Mouse (Mus musculus) limb, embryonic 10.5 days (tissue): Measurements from ENCODE around the gene Ltk. TPM values are rescaled to one million over a fixed set of nuclear protein-coding genes. Genes with fewer than 3 reads are reported as not detected.

Experiments used
- DNase-seq: peaks from one replicate; pipeline ENCODE4 v3.0.0-alpha.2; 2017; ENCODE audit warnings: low spot score
- H3K27ac ChIP-seq: fragments of 300-500 bp; sonication (generic); 2 replicates; pipeline ENCODE4 v1.5.1; 2016; ENCODE audit warnings: mild to moderate bottlenecking
- H3K27me3 ChIP-seq: fragments of 300-500 bp; sonication (generic); 2 replicates; pipeline ENCODE4 v1.6.1; 2016; ENCODE audit warnings: low read depth, mild to moderate bottlenecking; ENCODE audit not compliant: poor library complexity, severe bottlenecking
- H3K36me3 ChIP-seq: fragments of 300-500 bp; sonication (generic); 2 replicates; pipeline ENCODE4 v1.6.1; 2016; ENCODE audit warnings: mild to moderate bottlenecking, moderate library complexity
- H3K4me1 ChIP-seq: fragments of 300-500 bp; sonication (generic); 2 replicates; pipeline ENCODE4 v1.6.1; 2016
- H3K4me3 ChIP-seq: fragments of 300-500 bp; sonication (generic); 2 replicates; pipeline ENCODE4 v1.5.1; 2016; ENCODE audit warnings: mild to moderate bottlenecking, moderate library complexity
- H3K9me3 ChIP-seq: fragments of 300-500 bp; sonication (generic); replicated peaks from 2 replicates; pipeline ENCODE4 v1.6.1; 2016; ENCODE audit warnings: mild to moderate bottlenecking
- WGBS: fragments of 180-500 bp; shearing (Covaris S2); methylation state at CpG from one replicate; pipeline ENCODE4 v1.1.7; 2016; 5-methylcytosine and 5-hydroxymethylcytosine counted together
- polyA plus RNA-seq: library from polyadenylated mRNA; unstranded; fragments of >200 nt; fragmentation: Nextera tagmentation; extraction: Ambion mirVana; gene quantifications from 2 replicates; pipeline ENCODE4 v1.2.1, GENCODE M21; 2016

Gene Ltk
- polyA plus RNA-seq, 1 experiment from 2014 or later = not detected

- H3K27ac ChIP-seq = no peak overlapping the region
- DNase-seq = no peak
- H3K27me3 ChIP-seq = peaks cover 88% of the 10 kb centered on the region
- H3K9me3 ChIP-seq = no peaks in the 10 kb centered on the region
- 4% methylated on average over 1 of the region's 1 CpGs for WGBS
- peaks cover 43% of the 10 kb centered on the region for H3K4me1 ChIP-seq
- no peak overlapping the region for H3K4me3 ChIP-seq
- H3K36me3 ChIP-seq = no peaks in the 10 kb centered on the region
These were observed 14.9 kb downstream of the Ltk start for GRCm38 (mm10) chr2:119745281-119745680.

GRCm38 (mm10) chr2:119744163-119745111 is 15.8 kb downstream of the Ltk start:
- Histone ChIP-seq H3K4me1 (peaks cover 43% of the 10 kb centered on the region), H3K4me3 (peak overlapping the region; percentile 39), H3K27me3 (peaks cover 88% of the 10 kb centered on the region), H3K27ac (no peak overlapping the region), H3K9me3 (no peaks in the 10 kb centered on the region), H3K36me3 (no peaks in the 10 kb centered on the region)
- 2% methylated on average over 46 of the region's 46 CpGs for WGBS
- peak; percentile 64 for DNase-seq

GRCm38 (mm10) chr2:119743808-119744162 is 16.4 kb downstream of the Ltk start:
- Histone ChIP-seq H3K36me3 (no peaks in the 10 kb centered on the region), H3K9me3 (no peaks in the 10 kb centered on the region), H3K4me1 (peaks cover 43% of the 10 kb centered on the region), H3K4me3 (peak overlapping the region; percentile 39), H3K27ac (no peak overlapping the region), H3K27me3 (peaks cover 88% of the 10 kb centered on the region)
- DNase-seq = peak; percentile 39
- WGBS = 5% methylated on average over 22 of the region's 22 CpGs

GRCm38 (mm10) chr2:119743176-119743807 is 16.9 kb downstream of the Ltk start:
- 7% methylated on average over 31 of the region's 31 CpGs for WGBS
- Histone ChIP-seq H3K4me3 (peak overlapping the region; percentile 71), H3K4me1 (peaks cover 43% of the 10 kb centered on the region), H3K9me3 (no peaks in the 10 kb centered on the region), H3K36me3 (no peaks in the 10 kb centered on the region), H3K27me3 (peaks cover 90% of the 10 kb centered on the region), H3K27ac (0 out of 2 replicates have a peak overlapping the region, but pooled peaks have one; percentile 93)
- DNase-seq = no peak

- DNase-seq = peak; percentile 76
- peaks cover 43% of the 10 kb centered on the region for H3K4me1 ChIP-seq
- H3K4me3 ChIP-seq = peak overlapping the region; percentile 71
- peaks cover 90% of the 10 kb centered on the region for H3K27me3 ChIP-seq
- H3K27ac ChIP-seq = peak overlapping the region; percentile 93
- H3K36me3 ChIP-seq = no peaks in the 10 kb centered on the region
- WGBS = under 1% methylated on average over 70 of the region's 70 CpGs
- no peaks in the 10 kb centered on the region for H3K9me3 ChIP-seq
These were observed 17.6 kb downstream of the Ltk start for GRCm38 (mm10) chr2:119742461-119743175.

GRCm38 (mm10) chr2:119741581-119742411 is 18.4 kb downstream of the Ltk start, which contains the start of gene Itpka:
Itpka (plus strand) TSS chr2:119742337.
- peak; percentile 90 for DNase-seq
- Histone ChIP-seq H3K4me1 (peaks cover 43% of the 10 kb centered on the region), H3K27ac (peak within 1 kb of the TSS; percentile 93), H3K27me3 (peaks cover 90% of the 10 kb centered on the region), H3K9me3 (no peaks in the 10 kb centered on the region), H3K36me3 (no peaks in the 10 kb centered on the region), H3K4me3 (peak within 1 kb of the TSS; percentile 71)
- 2% methylated on average over 53 of the region's 53 CpGs for WGBS

- no peak overlapping the region for H3K27ac ChIP-seq
- DNase-seq = no peak
- peaks cover 43% of the 10 kb centered on the region for H3K4me1 ChIP-seq
These were observed 19.7 kb downstream of the Ltk start for GRCm38 (mm10) chr2:119740567-119740966.

GRCm38 (mm10) chr2:119737124-119737523 is 23.1 kb downstream of the Ltk start:
- H3K4me1 ChIP-seq = peaks cover 15% of the 10 kb centered on the region
- H3K9me3 ChIP-seq = no peaks in the 10 kb centered on the region
- no peak overlapping the region for H3K27ac ChIP-seq
- WGBS = 20% methylated on average over 12 of the region's 12 CpGs
- H3K27me3 ChIP-seq = peaks cover 54% of the 10 kb centered on the region
- no peak overlapping the region for H3K4me3 ChIP-seq
- H3K36me3 ChIP-seq = peaks cover 38% of the 10 kb centered on the region
- DNase-seq = no peak

More at GRCm38 (mm10) chr2:119740567-119740966, 19.7 kb downstream of the Ltk start:
- WGBS = 22% methylated on average over 2 of the region's 2 CpGs
- Histone ChIP-seq H3K4me3 (no peak overlapping the region), H3K9me3 (no peaks in the 10 kb centered on the region), H3K27me3 (peaks cover 88% of the 10 kb centered on the region), H3K36me3 (peaks cover 3% of the 10 kb centered on the region)

GRCm38 (mm10) chr2:119730735-119731134 is 29.5 kb downstream of the Ltk start:
- DNase-seq = no peak
- H3K4me1 ChIP-seq = no peaks in the 10 kb centered on the region
- H3K27me3 ChIP-seq = peaks cover 3% of the 10 kb centered on the region
- WGBS = 92% methylated on average over 4 of the region's 4 CpGs
- H3K36me3 ChIP-seq = peaks cover 100% of the 10 kb centered on the region
- H3K4me3 ChIP-seq = no peak overlapping the region
- no peak overlapping the region for H3K27ac ChIP-seq
- no peaks in the 10 kb centered on the region for H3K9me3 ChIP-seq

GRCm38 (mm10) chr2:119727762-119728416 is 32.3 kb downstream of the Ltk start:
- Histone ChIP-seq H3K36me3 (peaks cover 99% of the 10 kb centered on the region), H3K4me1 (no peaks in the 10 kb centered on the region), H3K4me3 (no peak overlapping the region), H3K27me3 (no peaks in the 10 kb centered on the region), H3K27ac (no peak overlapping the region), H3K9me3 (no peaks in the 10 kb centered on the region)
- DNase-seq = no peak
- 94% methylated on average over 3 of the region's 3 CpGs for WGBS

- H3K27me3 ChIP-seq = no peaks in the 10 kb centered on the region
- H3K36me3 ChIP-seq = peaks cover 98% of the 10 kb centered on the region
- H3K4me3 ChIP-seq = no peak overlapping the region
- DNase-seq = no peak
- no peaks in the 10 kb centered on the region for H3K4me1 ChIP-seq
- no peak overlapping the region for H3K27ac ChIP-seq
- WGBS = 96% methylated on average over 8 of the region's 8 CpGs
- no peaks in the 10 kb centered on the region for H3K9me3 ChIP-seq
These were observed 39.2 kb downstream of the Ltk start for GRCm38 (mm10) chr2:119721070-119721469.
